Mouse (Mus musculus) ES-E14 (cell line): ENCODE data around the gene Lztr1. TPM values are rescaled to one million over a fixed set of nuclear protein-coding genes. Genes with fewer than 3 reads are reported as not detected.
"Not testable (repeated sequence)": the region's sequence is repeated elsewhere in the genome, so short reads cannot be mapped to it uniquely, and the experiment has no call there.

Experiments used
- DNase-seq: peaks from one replicate; pipeline ENCODE4 v3.0.0-alpha.2; 2013; ENCODE audit warnings: low read depth, low spot score
- H3K27ac ChIP-seq: 2 replicates; pipeline ENCODE4 v1.5.1; 2012; ENCODE audit warnings: low read depth, mild to moderate bottlenecking, low read length, moderate library complexity, mixed read lengths; ENCODE audit not compliant: poor library complexity, insufficient read depth, severe bottlenecking
- H3K36me3 ChIP-seq: 2 replicates; pipeline ENCODE4 v1.6.1; 2012; ENCODE audit warnings: mild to moderate bottlenecking, low read length, moderate library complexity, mixed read lengths; ENCODE audit not compliant: control insufficient read depth, poor library complexity, insufficient read depth, severe bottlenecking
- H3K4me1 ChIP-seq, 2 experiments: fragments of 150-350 bp in 1 of 2; sonication (generic) in 1 of 2; 2 replicates each; pipeline ENCODE4 v1.6.1; 2012; ENCODE audit warnings: low read length in 2 of 2, mild to moderate bottlenecking in 1 of 2, mixed read lengths in 1 of 2; ENCODE audit not compliant: control insufficient read depth in 2 of 2, insufficient read depth in 2 of 2, poor library complexity in 1 of 2
- H3K4me3 ChIP-seq, 2 experiments: fragments of 150-350 bp in 1 of 2; sonication (generic) in 1 of 2; 2 replicates each; pipeline ENCODE4 v1.5.1; 2012; ENCODE audit warnings: low read length in 2 of 2, low read depth in 1 of 2, mild to moderate bottlenecking in 1 of 2, mixed read lengths in 1 of 2; ENCODE audit not compliant: insufficient read depth in 1 of 2, poor library complexity in 1 of 2, severe bottlenecking in 1 of 2
- H3K9ac ChIP-seq: 2 replicates; pipeline ENCODE4 v1.6.1; 2012; ENCODE audit warnings: low read depth, mild to moderate bottlenecking, low read length, mixed read lengths; ENCODE audit not compliant: poor library complexity, insufficient read depth, severe bottlenecking
- H3K9me3 ChIP-seq: fragments of 150-350 bp; sonication (generic); 2 replicates; pipeline ENCODE4 v1.6.1; 2012; ENCODE audit warnings: low read depth, mild to moderate bottlenecking, low read length; ENCODE audit not compliant: control insufficient read depth, insufficient read depth
- CHD2 ChIP-seq: IDR thresholded peaks from 2 replicates; pipeline ENCODE4 v1.6.1; 2014; ENCODE audit warnings: mild to moderate bottlenecking, low read depth, low read length, inconsistent platforms
- HCFC1 ChIP-seq: IDR thresholded peaks from 2 replicates; pipeline ENCODE4 v1.6.1; 2012; ENCODE audit warnings: low read length, inconsistent platforms, borderline replicate concordance; ENCODE audit not compliant: insufficient read depth
- MAFK ChIP-seq: IDR thresholded peaks from 2 replicates; pipeline ENCODE4 v1.6.1; 2014; ENCODE audit warnings: mild to moderate bottlenecking, low read depth, low read length, inconsistent platforms; ENCODE audit not compliant: insufficient read depth
- ZC3H11A ChIP-seq: IDR thresholded peaks from 2 replicates; pipeline ENCODE4 v1.6.1; 2012; ENCODE audit warnings: low read depth, mild to moderate bottlenecking, inconsistent platforms, low read length, borderline replicate concordance
- ZNF384 ChIP-seq: IDR thresholded peaks from 2 replicates; pipeline ENCODE4 v1.6.1; 2012; ENCODE audit warnings: low read depth, low read length, inconsistent platforms
- in situ Hi-C, 2 experiments: fragments of 600-800 bp; cut with MboI; formaldehyde crosslinking; loops; one replicate each; pipeline ENCODE4 v1.15.1; 2025; ENCODE audit warnings: low sequenced_read_pairs in 2 of 2, inconsistent platforms in 1 of 2; ENCODE audit not compliant: unreplicated experiment in 2 of 2
- total RNA-seq: library from RNA; depleted of rRNA; stranded (reverse); fragments of 300-350 nt; gene quantifications from 2 replicates; pipeline ENCODE4 v1.2.3, GENCODE M21; 2012

The Lztr1 gene
- total RNA-seq, 1 experiment: 63.1 TPM

GRCm38 (mm10) chr16:17536584-17536983 lies 28.1 kb downstream of the Lztr1 start:
- Histone ChIP-seq H3K9me3 (no peaks in the 10 kb centered on the region), H3K9ac (no peak overlapping the region), H3K27ac (no peak overlapping the region), H3K4me1 (peaks cover 0 to 8% of the 10 kb centered on the region in 2 experiments; a peak in 1 of 4 replicates), H3K36me3 (no peaks in the 10 kb centered on the region), H3K4me3 (no peak overlapping the region)
- TF ChIP-seq CHD2 (no peak), ZNF384 (no peak), HCFC1 (no peak), ZC3H11A (no peak), MAFK (no peak)
- in situ Hi-C loops: no loop called here
- DNase-seq: no peak

- Histone ChIP-seq H3K27ac (no peak overlapping the region), H3K9me3 (no peaks in the 10 kb centered on the region), H3K4me3 (no peak overlapping the region), H3K36me3 (no peaks in the 10 kb centered on the region), H3K4me1 (no peaks in the 10 kb centered on the region), H3K9ac (no peak overlapping the region)
- TF ChIP-seq ZC3H11A: no peak
- TF ChIP-seq ZNF384: no peak
- no peak for TF ChIP-seq CHD2
- TF ChIP-seq HCFC1: no peak
- no peak for TF ChIP-seq MAFK
- no peak for DNase-seq
- in situ Hi-C loops: no loop called here
Observed at GRCm38 (mm10) chr16:17542632-17543031, 34.1 kb downstream of the Lztr1 start.

DNA sequence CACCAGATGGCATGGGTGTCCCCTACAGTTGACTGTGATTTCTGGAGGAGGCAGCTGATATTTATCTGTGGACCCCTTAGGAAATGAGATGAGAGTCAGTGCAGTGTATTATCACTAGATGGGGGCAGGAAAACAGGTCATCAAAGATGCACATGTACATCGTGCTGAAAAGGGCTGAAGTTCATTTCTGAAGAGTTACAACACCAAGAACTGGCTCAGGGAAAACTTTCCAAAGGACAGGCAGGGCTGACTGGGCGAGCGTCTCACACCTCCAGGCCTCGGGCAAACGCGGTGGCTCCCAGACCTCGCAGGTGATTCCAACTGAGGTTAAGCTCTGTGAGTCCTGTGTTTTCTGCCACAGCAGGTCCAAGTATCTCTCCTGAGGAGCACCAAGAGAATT lies 44.3 kb downstream of the Lztr1 start:
- TF ChIP-seq ZNF384 (no peak), MAFK (no peak), HCFC1 (no peak), CHD2 (no peak)
- H3K9me3 ChIP-seq: no peaks in the 10 kb centered on the region
- no peak overlapping the region for H3K27ac ChIP-seq
- in situ Hi-C loops: no loop called here
- no peaks in the 10 kb centered on the region for H3K36me3 ChIP-seq
- no peak overlapping the region for H3K9ac ChIP-seq
- no peak overlapping the region for H3K4me3 ChIP-seq
- H3K4me1 ChIP-seq: peaks cover 0 to 9% of the 10 kb centered on the region in 2 experiments; a peak in 2 of 4 replicates
- DNase-seq: no peak

GRCm38 (mm10) chr16:17553910-17554685 lies 45.6 kb downstream of the Lztr1 start:
- TF ChIP-seq ZNF384 (no peak), ZC3H11A (no peak), MAFK (no peak), HCFC1 (no peak), CHD2 (no peak)
- Histone ChIP-seq H3K9ac (peak overlapping the region; percentile 45; the same call in 1 of the 2 replicates), H3K9me3 (no peaks in the 10 kb centered on the region), H3K27ac (peak overlapping the region; percentile 54; the same call in 1 of the 2 replicates), H3K4me1 (peaks cover 0 to 18% of the 10 kb centered on the region in 2 experiments; a peak in 2 of 4 replicates), H3K36me3 (no peaks in the 10 kb centered on the region), H3K4me3 (peak overlapping the region; percentile 33 to 47)
- DNase-seq: peak; percentile 94
- in situ Hi-C loops: no loop called here

DNA sequence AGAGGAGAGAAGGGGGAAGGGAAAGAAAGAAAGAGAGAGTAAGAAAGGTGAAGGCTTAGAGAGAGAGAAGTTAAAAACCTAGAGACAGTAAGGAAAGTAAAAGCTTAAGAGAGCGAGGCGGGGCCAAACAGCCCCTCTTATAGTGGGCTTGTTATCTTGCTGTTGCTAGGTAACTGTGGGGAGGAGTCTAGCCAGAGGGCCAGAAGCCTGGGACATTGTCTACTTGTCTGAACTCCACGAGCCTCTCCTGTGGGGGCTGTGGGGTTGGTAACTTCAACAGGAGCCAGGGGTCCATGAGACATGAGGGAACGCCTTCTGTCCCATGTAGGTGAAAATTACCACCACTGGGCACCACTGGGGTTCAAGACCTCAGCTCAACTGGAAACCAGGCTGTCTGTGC lies 46.2 kb downstream of the Lztr1 start:
- H3K9ac ChIP-seq, H3K9me3 ChIP-seq, H3K36me3 ChIP-seq, in situ Hi-C loops, DNase-seq: not testable (repeated sequence)
- Histone ChIP-seq H3K27ac (peak overlapping the region; percentile 15; the same call in 1 of the 2 replicates), H3K4me3 (peak overlapping the region in 1 of 2 experiments; percentile 47; a peak in 1 of 4 replicates), H3K4me1 (peaks cover 0 to 21% of the 10 kb centered on the region in 2 experiments; a peak in 2 of 4 replicates)
